8 mouse cellular contexts compared by ENCODE assay signal in the genomic region with DNA sequence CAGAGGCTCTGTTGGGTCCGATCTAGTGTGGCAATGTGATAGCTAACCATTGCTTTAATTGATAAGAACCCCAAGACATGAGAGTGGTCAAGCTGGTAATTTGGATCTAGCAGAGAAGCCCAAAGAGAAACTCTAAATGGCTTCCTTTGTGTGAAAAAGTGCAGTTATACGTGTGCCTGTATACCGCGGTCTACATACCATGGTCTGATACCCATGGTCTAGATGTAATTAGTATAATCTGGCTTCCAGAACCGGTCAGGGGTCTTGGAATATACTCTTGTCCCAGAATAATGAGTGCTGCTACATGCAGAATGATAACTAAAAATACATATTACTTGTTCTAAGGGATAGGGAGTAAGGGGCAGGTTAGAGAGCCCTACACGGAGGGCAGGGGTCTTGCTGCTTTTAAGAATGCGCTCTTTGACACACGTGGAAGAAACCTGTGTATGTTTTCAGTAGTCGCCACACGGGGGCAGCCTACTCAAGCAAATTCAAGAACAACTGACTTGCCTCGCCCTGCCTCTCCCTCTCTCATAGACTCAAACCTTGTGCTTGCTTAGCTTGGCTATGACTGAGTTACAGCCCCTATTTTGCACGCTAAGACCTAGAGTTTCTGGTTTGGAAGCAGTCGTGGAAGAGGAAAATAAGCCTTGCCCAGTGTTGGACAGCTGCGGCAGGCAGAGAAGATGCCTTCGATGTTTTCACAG. TPM values are rescaled to one million over a fixed set of nuclear protein-coding genes. Genes with fewer than 3 reads are reported as not detected.
DNase-seq lines count a peak whose midpoint lies in the region; ATAC-seq and TF ChIP-seq lines count a peak whose summit lies in the region.

No protein-coding gene starts in this region.

- H3K4me1 ChIP-seq in heart, embryonic 12.5 days (replicated peaks) = 0 out of 2 replicates have a peak, but pooled peaks cover 3% of the 10 kb centered on the region
- H3K4me1 ChIP-seq in limb, embryonic 11.5 days (ENCODE audit: control insufficient read depth, insufficient read depth, low read length) = no peaks in the 10 kb centered on the region
- no peaks in the 10 kb centered on the region for H3K4me1 ChIP-seq in midbrain, embryonic 14.5 days (ENCODE audit: control insufficient read depth, insufficient read depth, low read length)
- H3K4me1 ChIP-seq in spleen, adult 2 months (ENCODE audit: control insufficient read depth, insufficient read depth, insufficient read length) = no peaks in the 10 kb centered on the region

- no peak overlapping the region for H3K4me3 ChIP-seq in heart, embryonic 12.5 days
- no peak overlapping the region for H3K4me3 ChIP-seq in limb, embryonic 11.5 days (ENCODE audit: low read depth, low read length)
- H3K4me3 ChIP-seq in midbrain, embryonic 14.5 days (replicated peaks; ENCODE audit: low read depth, low read length) = no peak overlapping the region
- no peak overlapping the region for H3K4me3 ChIP-seq in spleen, adult 2 months (ENCODE audit: extremely low read depth, insufficient read depth, insufficient read length)

- TF ChIP-seq POLR2A in spleen, adult 2 months (IDR thresholded peaks at IDR 0.05; ENCODE audit: low read depth, low read length) = no peak

- H3K36me3 ChIP-seq in heart, embryonic 12.5 days = peaks cover 61% of the 10 kb centered on the region
- H3K36me3 ChIP-seq in limb, embryonic 11.5 days (ENCODE audit: control insufficient read depth, insufficient read depth, low read length) = no peaks in the 10 kb centered on the region; the same call in 1 of the 2 replicates
- no peaks in the 10 kb centered on the region for H3K36me3 ChIP-seq in midbrain, embryonic 14.5 days (ENCODE audit: control insufficient read depth, insufficient read depth, low read length)
- H3K36me3 ChIP-seq in spleen, adult 2 months (ENCODE audit: control insufficient read depth, insufficient read depth, low read length) = peaks cover 4% of the 10 kb centered on the region

- TF ChIP-seq CTCF in spleen, adult 2 months (IDR thresholded peaks at IDR 0.05; ENCODE audit: extremely low read depth, insufficient read depth, insufficient read length, insufficient replicate concordance) = peak; percentile 66; the same call in 1 of the 2 replicates

- H3K4me2 ChIP-seq in heart, embryonic 12.5 days = no peak overlapping the region
- H3K4me2 ChIP-seq in limb, embryonic 11.5 days (ENCODE audit: low read depth, severe bottlenecking) = no peak overlapping the region
- no peak overlapping the region for H3K4me2 ChIP-seq in midbrain, embryonic 14.5 days (ENCODE audit: low read length)

- no peak for ATAC-seq in heart, embryonic 12.5 days (ENCODE audit: insufficient number of reproducible peaks, low FRiP score)
- ATAC-seq in limb, embryonic 11.5 days (ENCODE audit: insufficient number of reproducible peaks, low FRiP score, low TSS enrichment, low read depth) = peak; percentile 67
- peak; percentile 57; the same call in 1 of the 2 replicates for ATAC-seq in midbrain, embryonic 14.5 days (ENCODE audit: low FRiP score, low TSS enrichment)

- no peaks in the 10 kb centered on the region for H3K27me3 ChIP-seq in heart, embryonic 12.5 days (replicated peaks)
- H3K27me3 ChIP-seq in limb, embryonic 11.5 days (ENCODE audit: control insufficient read depth, insufficient read depth, low read length) = no peaks in the 10 kb centered on the region
- no peaks in the 10 kb centered on the region for H3K27me3 ChIP-seq in midbrain, embryonic 14.5 days (ENCODE audit: control insufficient read depth, insufficient read depth, low read length)
- H3K27me3 ChIP-seq in spleen, adult 2 months (ENCODE audit: control insufficient read depth, insufficient read depth, low read length) = no peaks in the 10 kb centered on the region

- H3K27ac ChIP-seq in heart, embryonic 12.5 days (ENCODE audit: poor library complexity, severe bottlenecking) = no peak overlapping the region
- no peak overlapping the region for H3K27ac ChIP-seq in limb, embryonic 11.5 days (replicated peaks; ENCODE audit: low read depth, low read length)
- no peak overlapping the region for H3K27ac ChIP-seq in midbrain, embryonic 14.5 days (replicated peaks; ENCODE audit: low read depth, low read length)
- no peak overlapping the region for H3K27ac ChIP-seq in spleen, adult 2 months (ENCODE audit: insufficient read depth, low read length)

- WGBS in heart, embryonic 12.5 days = 60% methylated on average over 15 of the region's 15 CpGs
- 63% methylated on average over 15 of the region's 15 CpGs for WGBS in limb, embryonic 11.5 days
- WGBS in midbrain, embryonic 14.5 days = 59% methylated on average over 15 of the region's 15 CpGs
- WGBS in spleen, adult 2 months = 61% methylated on average over 15 of the region's 15 CpGs

- DNase-seq in heart, adult 18-20 months = peak; percentile 75 to 82
- peak; percentile 84 for DNase-seq in embryo, embryonic 10.5 days (ENCODE audit: low spot score)
- DNase-seq in gastrocnemius, postnatal 25 days = peak; percentile 58
- peak; percentile 71 for DNase-seq in kidney, adult 18-20 months
- DNase-seq in limb, embryonic 11.5 days (ENCODE audit: low spot score) = peak; percentile 86
- DNase-seq in midbrain, embryonic 14.5 days = peak; percentile 92
- peak; percentile 34 to 54 for DNase-seq in spleen, adult 2 months (ENCODE audit: low read depth in 1 of 2, low spot score in 2 of 2)

- no peak overlapping the region for H3K9ac ChIP-seq in heart, embryonic 12.5 days
- no peak overlapping the region for H3K9ac ChIP-seq in limb, embryonic 11.5 days (ENCODE audit: low read length)
- H3K9ac ChIP-seq in midbrain, embryonic 14.5 days (replicated peaks; ENCODE audit: low read length) = no peak overlapping the region

- no peaks in the 10 kb centered on the region; the same call in 1 of the 2 replicates for H3K9me3 ChIP-seq in heart, embryonic 12.5 days (replicated peaks)
- no peaks in the 10 kb centered on the region for H3K9me3 ChIP-seq in limb, embryonic 11.5 days (ENCODE audit: control insufficient read depth, low read length)
- H3K9me3 ChIP-seq in midbrain, embryonic 14.5 days (ENCODE audit: control insufficient read depth, low read length) = no peaks in the 10 kb centered on the region

RNA-seq across cellular contexts. Expression of a gene that starts 23.4 kb away (rescaled TPM):
- total RNA-seq in heart, adult 18-20 months (2021) = under 1 TPM; 0.69 to 0.90 TPM
- polyA plus RNA-seq in heart, embryonic 12.5 days (2016; fragmentation: Nextera tagmentation; extraction: Ambion mirVana) = 16.9 and 17.8 TPM in 2 replicates
- 1 to 10 TPM in 1 of 2 experiments, under 1 TPM in 1; 0.59 to 1.1 TPM for total RNA-seq in gastrocnemius, postnatal 25 days (2021)
- polyA plus RNA-seq in limb, embryonic 11.5 days (2014; fragmentation: Nextera tagmentation; extraction: Ambion mirVana) = 15.9 and 16.0 TPM in 2 replicates
- 3.7 and 6.4 TPM in 2 replicates for polyA plus RNA-seq in midbrain, embryonic 14.5 days (2014; fragmentation: Nextera tagmentation; extraction: Ambion mirVana)
- polyA plus RNA-seq in spleen, adult 2 months (2012; rRNA removed) = 5.8 and 8.1 TPM in 2 replicates
